Mouse (Mus musculus): ENCODE results near the gene Acin1.

- TF ChIP-seq CTCF (IDR thresholded peaks at IDR 0.05; ENCODE audit: borderline replicate concordance, extremely low read depth, insufficient read depth, insufficient read length) (no peak), POLR2A (IDR thresholded peaks at IDR 0.05; ENCODE audit: borderline replicate concordance, extremely low read depth, insufficient read depth, insufficient read length, poor library complexity, severe bottlenecking) (peak; percentile 97)
These were observed 83.6 kb downstream of the Acin1 start for GRCm38 (mm10) chr14:54603038-54603654.

All from brain, embryonic 14.5 days (tissue).